Comparison of ENCODE assay signal across 19 mouse cellular contexts in genomic region chr7:81249854-81250279, GRCm38 (mm10). TPM values are rescaled to one million over a fixed set of nuclear protein-coding genes. Genes with fewer than 3 reads are reported as not detected.
DNase-seq lines count a peak whose midpoint lies in the region; ATAC-seq lines count a peak whose summit lies in the region.
"Had no signal": no experiment of that assay in that cellular context is flagged by ENCODE, and none has a peak within 500 bp of the region (broad histone marks: within the 10 kb centered on the region; RNA-seq: fewer than 3 reads in every experiment).

No protein-coding gene starts in this region.

- 36% methylated on average over 3 of the region's 3 CpGs for WGBS in liver, embryonic 16.5 days (ENCODE audit: insufficient replicate concordance)

- peak; percentile 65 for DNase-seq in kidney, adult 11 months
- no peak for DNase-seq in kidney, postnatal 10 days
- DNase-seq in kidney, adult 9 months = peak; percentile 89
- peak; percentile 46 to 79 for DNase-seq in kidney, postnatal 36 days
- no peak for DNase-seq in right cerebral cortex, postnatal 4 days
- no peak for DNase-seq in thymus, adult 18-20 months
- DNase-seq in gastrocnemius, postnatal 10 days = no peak
- DNase-seq: adrenal gland, adult 8-10 months; cerebellum, adult 8-10 months; heart, postnatal 10 days; right cerebral cortex, adult 18-20 months; thymus, adult 2 months had no signal

- no peak overlapping the region for H3K9ac ChIP-seq in liver, embryonic 16.5 days (ENCODE audit: low read depth, low read length)
- H3K9ac ChIP-seq: embryonic facial prominence, embryonic 12.5 days; forebrain, embryonic 15.5 days; midbrain, embryonic 13.5 days; neural tube, embryonic 13.5 days had no signal

- no peaks in the 10 kb centered on the region for H3K27me3 ChIP-seq in liver, embryonic 16.5 days (ENCODE audit: control insufficient read depth, insufficient read depth, low read depth, low read length)
- H3K27me3 ChIP-seq: embryonic facial prominence, embryonic 12.5 days; forebrain, embryonic 15.5 days; midbrain, embryonic 13.5 days; neural tube, embryonic 13.5 days had no signal

- peaks cover 3% of the 10 kb centered on the region for H3K4me1 ChIP-seq in liver, embryonic 16.5 days (ENCODE audit: control insufficient read depth, low read depth, low read length)
- H3K4me1 ChIP-seq: embryonic facial prominence, embryonic 12.5 days; forebrain, embryonic 15.5 days; midbrain, embryonic 13.5 days; neural tube, embryonic 13.5 days had no signal

- H3K27ac ChIP-seq in liver, embryonic 16.5 days (ENCODE audit: low read length) = peak overlapping the region; percentile 70
- H3K27ac ChIP-seq: embryonic facial prominence, embryonic 12.5 days; forebrain, embryonic 15.5 days; midbrain, embryonic 13.5 days; neural tube, embryonic 13.5 days had no signal

- H3K4me3 ChIP-seq in liver, embryonic 16.5 days (ENCODE audit: low read depth, low read length) = no peak overlapping the region
- H3K4me3 ChIP-seq: embryonic facial prominence, embryonic 12.5 days; forebrain, embryonic 15.5 days; midbrain, embryonic 13.5 days; neural tube, embryonic 13.5 days had no signal

- no peak overlapping the region for H3K4me2 ChIP-seq in liver, embryonic 16.5 days (ENCODE audit: low read depth, low read length)
- H3K4me2 ChIP-seq: embryonic facial prominence, embryonic 12.5 days; forebrain, embryonic 15.5 days; heart, embryonic 11.5 days; midbrain, embryonic 13.5 days; neural tube, embryonic 13.5 days had no signal

- H3K36me3 ChIP-seq in liver, embryonic 16.5 days (ENCODE audit: control insufficient read depth, insufficient read depth) = no peaks in the 10 kb centered on the region
- H3K36me3 ChIP-seq: embryonic facial prominence, embryonic 12.5 days; forebrain, embryonic 15.5 days; midbrain, embryonic 13.5 days; neural tube, embryonic 13.5 days had no signal

- peak; percentile 67 for ATAC-seq in liver, embryonic 16.5 days (ENCODE audit: low read depth)
- ATAC-seq: forebrain, embryonic 15.5 days; lung, postnatal 0 days; midbrain, embryonic 13.5 days had no signal

- H3K9me3 ChIP-seq in liver, embryonic 16.5 days (replicated peaks; ENCODE audit: control insufficient read depth, low read length) = no peaks in the 10 kb centered on the region
- H3K9me3 ChIP-seq: embryonic facial prominence, embryonic 12.5 days; forebrain, embryonic 15.5 days; midbrain, embryonic 13.5 days; neural tube, embryonic 13.5 days had no signal

RNA-seq across cellular contexts. Expression of gene Pde8a, which starts 36.5 kb away (rescaled TPM):
- 1.1 and 1.2 TPM in 2 replicates for polyA plus RNA-seq in liver, embryonic 16.5 days (2015; fragmentation: Nextera tagmentation; extraction: Ambion mirVana)
- total RNA-seq in gastrocnemius, postnatal 10 days (2021) = 10 to 100 TPM in 1 of 2 experiments, 1 to 10 TPM in 1; 7.8 to 10.1 TPM

Comparison
In these comparisons a context has a peak if more than half of its experiments do, and no peak if none do; other contexts are left out.
1. DNase-seq: peak in kidney, adult 11 months (single experiment), kidney, adult 9 months (single experiment) and kidney, postnatal 36 days (2 of 2); none in kidney, postnatal 10 days (single experiment), right cerebral cortex, postnatal 4 days (single experiment), thymus, adult 18-20 months (0 of 2) and gastrocnemius, postnatal 10 days (single experiment).